Mouse (Mus musculus): ENCODE data around the gene Ear1.
"Not testable (repeated sequence)": the region's sequence is repeated elsewhere in the genome, so short reads cannot be mapped to it uniquely, and the experiment has no call there.

- TF ChIP-seq POLR2A (IDR thresholded peaks at IDR 0.05; ENCODE audit: borderline replicate concordance, extremely low read depth, insufficient read depth, insufficient read length, poor library complexity, severe bottlenecking); CTCF (IDR thresholded peaks at IDR 0.05; ENCODE audit: borderline replicate concordance, extremely low read depth, insufficient read depth, insufficient read length): not testable (repeated sequence)
Measured at GRCm38 (mm10) chr14:43886235-43886634, 10.9 kb upstream of the Ear1 start.

All from brain, embryonic 14.5 days (tissue).